Mouse (Mus musculus) heart, embryonic 14.5 days (tissue): ENCODE measurements around the gene Togaram2. TPM values are rescaled to one million over a fixed set of nuclear protein-coding genes. Genes with fewer than 3 reads are reported as not detected.

ENCODE experiments used
- ATAC-seq: fragments of 200-750 bp; cut with Nextera tagmentation; 2 replicates; pipeline ENCODE4 v1.8.0; 2017; ENCODE audit warnings: low read depth, moderate TSS enrichment; ENCODE audit not compliant: insufficient number of reproducible peaks, insufficient read depth, low FRiP score
- H3K27ac ChIP-seq, 2 experiments: fragments of 200-500 bp in 1 of 2; fragments of 300-500 bp in 1 of 2; sonication (generic) in 1 of 2; replicated peaks in 1 of 2; 2 replicates each; pipeline ENCODE4 v1.5.1; 2012 to 2014; ENCODE audit warnings: low read depth in 2 of 2, low read length in 2 of 2, control low read depth in 1 of 2, mild to moderate bottlenecking in 1 of 2, mixed read lengths in 1 of 2; ENCODE audit not compliant: control insufficient read depth in 1 of 2, insufficient read depth in 1 of 2
- H3K27me3 ChIP-seq: fragments of 300-500 bp; sonication (generic); 2 replicates; pipeline ENCODE4 v1.6.1; 2014; ENCODE audit warnings: mild to moderate bottlenecking, low read length, control low read depth; ENCODE audit not compliant: control insufficient read depth, insufficient read depth
- H3K36me3 ChIP-seq: fragments of 300-500 bp; sonication (generic); 2 replicates; pipeline ENCODE4 v1.6.1; 2014; ENCODE audit warnings: mild to moderate bottlenecking, control low read depth, low read length, mixed read lengths; ENCODE audit not compliant: control insufficient read depth, insufficient read depth
- H3K4me1 ChIP-seq, 2 experiments: fragments of 200-500 bp in 1 of 2; fragments of 300-500 bp in 1 of 2; sonication (generic) in 1 of 2; 2 replicates each; pipeline ENCODE4 v1.6.1; 2012 to 2014; ENCODE audit warnings: low read length in 2 of 2, control low read depth in 1 of 2, mixed read lengths in 1 of 2; ENCODE audit not compliant: control insufficient read depth in 2 of 2, insufficient read depth in 2 of 2
- H3K4me2 ChIP-seq: fragments of 300-500 bp; sonication (generic); 2 replicates; pipeline ENCODE4 v1.6.1; 2014; ENCODE audit warnings: mild to moderate bottlenecking, low read length
- H3K4me3 ChIP-seq, 2 experiments: fragments of 200-500 bp in 1 of 2; fragments of 300-500 bp in 1 of 2; sonication (generic) in 1 of 2; 2 replicates each; pipeline ENCODE4 v1.5.1; 2012 to 2014; ENCODE audit warnings: low read length in 2 of 2, mild to moderate bottlenecking in 2 of 2, control low read depth in 1 of 2, low read depth in 1 of 2, moderate library complexity in 1 of 2; ENCODE audit not compliant: control insufficient read depth in 1 of 2, insufficient read depth in 1 of 2
- H3K9ac ChIP-seq: fragments of 300-500 bp; sonication (generic); 2 replicates; pipeline ENCODE4 v1.6.1; 2014; ENCODE audit warnings: mild to moderate bottlenecking, low read length
- H3K9me3 ChIP-seq: fragments of 300-500 bp; sonication (generic); 2 replicates; pipeline ENCODE4 v1.6.1; 2016; ENCODE audit warnings: low read length, control low read depth; ENCODE audit not compliant: control insufficient read depth
- WGBS: fragments of 180-500 bp; shearing (Covaris S2); extraction: QIAGEN DNeasy Blood & Tissue Kit; methylation state at CpG from one replicate; pipeline ENCODE4 v1.1.7; 2014; 5-methylcytosine and 5-hydroxymethylcytosine counted together
- polyA plus RNA-seq: library from polyadenylated mRNA; unstranded; fragments of >200 nt; fragmentation: Nextera tagmentation; extraction: Ambion mirVana; gene quantifications from 2 replicates; pipeline ENCODE4 v1.2.1, GENCODE M21; 2014

Togaram2 gene
- polyA plus RNA-seq, 1 experiment from 2014 or later: 2.8 TPM

DNA sequence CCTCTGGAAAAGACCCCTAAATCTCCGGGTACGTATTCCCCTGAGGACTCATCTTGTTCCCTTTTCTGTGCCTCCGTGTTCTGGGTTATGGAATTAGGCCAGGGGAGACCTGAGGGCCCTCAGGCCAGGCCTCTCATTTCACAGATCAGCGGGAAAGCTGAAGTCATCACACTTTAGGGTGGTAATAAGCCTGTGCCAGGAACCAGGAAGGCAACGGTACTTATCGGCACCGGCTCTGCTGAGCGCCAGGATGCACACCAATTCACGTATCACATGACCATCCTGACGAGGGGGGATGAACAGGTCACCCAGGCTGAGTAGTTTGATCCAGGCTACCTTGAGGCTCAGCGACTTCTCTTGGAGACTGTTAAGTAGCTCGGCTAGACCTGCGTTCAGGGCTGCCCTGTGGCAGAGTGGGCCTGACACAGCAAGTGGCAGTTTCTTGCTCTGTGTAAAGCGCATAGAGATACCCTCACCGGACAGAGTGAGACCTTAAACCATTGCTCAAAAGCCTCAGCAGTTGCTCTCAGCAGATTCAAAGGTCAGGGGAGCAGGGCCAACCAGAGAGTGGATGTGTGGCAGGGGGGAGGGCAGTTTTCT is 22.8 kb downstream of the Togaram2 start:
- no peak overlapping the region for H3K4me3 ChIP-seq
- H3K4me2 ChIP-seq: no peak overlapping the region
- WGBS: 70% methylated on average over 15 of the region's 15 CpGs
- H3K27ac ChIP-seq: 0 out of 4 replicates have a peak overlapping the region, but pooled peaks of 1 of the 2 experiments have one; percentile 29
- ATAC-seq: no peak
- no peaks in the 10 kb centered on the region for H3K9me3 ChIP-seq
- no peaks in the 10 kb centered on the region for H3K27me3 ChIP-seq
- H3K36me3 ChIP-seq: no peaks in the 10 kb centered on the region
- peak overlapping the region; percentile 9; the same call in 1 of the 2 replicates for H3K9ac ChIP-seq
- H3K4me1 ChIP-seq: peaks cover 34 to 35% of the 10 kb centered on the region in 2 experiments

DNA sequence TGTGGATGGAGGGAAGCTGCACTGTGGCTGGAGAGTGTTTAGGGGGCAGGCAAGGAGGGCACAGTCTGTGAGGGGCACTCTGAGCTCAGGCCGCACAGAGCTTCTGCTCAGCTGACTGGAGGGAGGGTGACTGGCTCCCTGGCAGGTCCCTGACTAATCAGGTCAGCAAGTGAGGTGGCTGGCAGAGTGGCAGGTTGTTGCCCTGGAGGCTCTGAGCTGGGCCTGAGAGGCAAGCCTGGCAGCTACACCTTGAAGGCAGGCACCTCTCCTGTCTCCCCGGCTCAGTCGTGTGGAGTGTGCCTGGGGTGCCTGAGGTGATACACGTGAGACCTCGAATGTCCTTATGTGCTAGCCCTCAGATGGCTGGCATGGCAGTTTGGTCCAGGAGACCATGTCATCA is 23.3 kb downstream of the Togaram2 start:
- no peak overlapping the region for H3K4me3 ChIP-seq
- no peak overlapping the region for H3K4me2 ChIP-seq
- 0 out of 4 replicates have a peak overlapping the region, but pooled peaks of 1 of the 2 experiments have one; percentile 29 for H3K27ac ChIP-seq
- H3K36me3 ChIP-seq: no peaks in the 10 kb centered on the region
- no peak for ATAC-seq
- no peaks in the 10 kb centered on the region for H3K27me3 ChIP-seq
- no peaks in the 10 kb centered on the region for H3K9me3 ChIP-seq
- H3K9ac ChIP-seq: peak overlapping the region; percentile 9; the same call in 1 of the 2 replicates
- peaks cover 31 to 33% of the 10 kb centered on the region in 2 experiments for H3K4me1 ChIP-seq
- 78% methylated on average over 5 of the region's 5 CpGs for WGBS

DNA sequence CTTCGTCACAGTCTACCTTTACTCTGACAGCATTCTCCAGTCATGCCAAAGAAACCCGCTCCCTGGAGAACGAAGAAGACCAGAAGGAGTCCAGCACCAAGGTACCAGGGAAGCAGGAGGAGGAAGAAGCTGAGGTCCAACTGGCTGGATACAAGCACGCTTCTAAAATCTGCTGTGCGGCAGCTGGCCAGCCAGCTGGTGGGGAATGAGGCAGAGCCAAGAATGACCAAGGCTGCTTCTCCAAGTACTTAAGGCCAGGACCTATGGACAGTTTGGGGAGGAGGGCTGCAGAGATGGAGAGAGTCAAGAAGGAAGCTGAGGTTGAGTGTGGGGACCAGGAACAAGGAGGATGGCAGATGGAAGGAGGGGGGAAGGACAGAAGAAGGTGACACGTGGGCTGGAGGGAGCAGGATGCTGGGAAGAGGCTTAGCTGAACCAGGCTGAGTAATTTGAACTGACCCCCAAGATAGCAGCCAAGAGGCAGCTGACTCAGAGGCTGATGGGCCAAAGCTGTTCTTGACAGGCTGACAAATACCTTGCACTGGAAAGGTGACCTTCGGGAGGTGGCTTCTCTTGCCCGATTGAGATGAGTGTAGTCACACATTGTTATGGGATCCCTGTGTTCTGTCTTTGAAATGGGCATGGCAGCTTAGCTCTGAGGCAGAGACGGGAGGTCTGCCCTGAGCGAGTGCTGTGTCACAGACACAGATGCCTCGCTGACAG is 25.0 kb downstream of the Togaram2 start:
- Histone ChIP-seq H3K27ac (peak overlapping the region; percentile 82 to 93), H3K9me3 (no peaks in the 10 kb centered on the region), H3K9ac (no peak overlapping the region), H3K4me1 (peaks cover 28 to 30% of the 10 kb centered on the region in 2 experiments), H3K4me2 (no peak overlapping the region), H3K36me3 (no peaks in the 10 kb centered on the region), H3K27me3 (no peaks in the 10 kb centered on the region), H3K4me3 (no peak overlapping the region)
- WGBS: 31% methylated on average over 11 of the region's 11 CpGs
- peak; percentile 87 for ATAC-seq

- ATAC-seq: peak; percentile 62; the same call in 1 of the 2 replicates
- Histone ChIP-seq H3K27me3 (no peaks in the 10 kb centered on the region), H3K27ac (peak overlapping the region; percentile 82 to 93), H3K36me3 (no peaks in the 10 kb centered on the region), H3K4me3 (no peak overlapping the region), H3K9ac (peak overlapping the region; percentile 30; the same call in 1 of the 2 replicates), H3K9me3 (no peaks in the 10 kb centered on the region), H3K4me2 (0 out of 2 replicates have a peak overlapping the region, but pooled peaks have one; percentile 29), H3K4me1 (peaks cover 28 to 30% of the 10 kb centered on the region in 2 experiments)
- WGBS: 9% methylated on average over 11 of the region's 11 CpGs
Measured at GRCm38 (mm10) chr17:71698619-71698956, 25.5 kb downstream of the Togaram2 start.

- 35% methylated on average over 1 of the region's 1 CpGs for WGBS
- no peak overlapping the region; the same call in 1 of the 2 replicates for H3K9ac ChIP-seq
- ATAC-seq: no peak
- no peaks in the 10 kb centered on the region for H3K36me3 ChIP-seq
- no peak overlapping the region for H3K4me3 ChIP-seq
- no peaks in the 10 kb centered on the region for H3K27me3 ChIP-seq
- peaks cover 16 to 27% of the 10 kb centered on the region in 2 experiments for H3K4me1 ChIP-seq
- 0 out of 2 replicates have a peak, but pooled peaks cover 4% of the 10 kb centered on the region for H3K9me3 ChIP-seq
- no peak overlapping the region for H3K4me2 ChIP-seq
- H3K27ac ChIP-seq: peak overlapping the region; percentile 71 to 76
Measured at GRCm38 (mm10) chr17:71705113-71705512, 32.1 kb downstream of the Togaram2 start.

- H3K9ac ChIP-seq: no peak overlapping the region; the same call in 1 of the 2 replicates
- no peaks in the 10 kb centered on the region for H3K27me3 ChIP-seq
- ATAC-seq: peak; percentile 33; the same call in 1 of the 2 replicates
- no peak overlapping the region for H3K4me2 ChIP-seq
- peak overlapping the region; percentile 71 to 76 for H3K27ac ChIP-seq
- no peaks in the 10 kb centered on the region for H3K36me3 ChIP-seq
- WGBS: 54% methylated on average over 14 of the region's 14 CpGs
- H3K9me3 ChIP-seq: 0 out of 2 replicates have a peak, but pooled peaks cover 4% of the 10 kb centered on the region
- peaks cover 21 to 34% of the 10 kb centered on the region in 2 experiments for H3K4me1 ChIP-seq
- H3K4me3 ChIP-seq: no peak overlapping the region
Measured at GRCm38 (mm10) chr17:71705550-71706480, 32.8 kb downstream of the Togaram2 start.

DNA sequence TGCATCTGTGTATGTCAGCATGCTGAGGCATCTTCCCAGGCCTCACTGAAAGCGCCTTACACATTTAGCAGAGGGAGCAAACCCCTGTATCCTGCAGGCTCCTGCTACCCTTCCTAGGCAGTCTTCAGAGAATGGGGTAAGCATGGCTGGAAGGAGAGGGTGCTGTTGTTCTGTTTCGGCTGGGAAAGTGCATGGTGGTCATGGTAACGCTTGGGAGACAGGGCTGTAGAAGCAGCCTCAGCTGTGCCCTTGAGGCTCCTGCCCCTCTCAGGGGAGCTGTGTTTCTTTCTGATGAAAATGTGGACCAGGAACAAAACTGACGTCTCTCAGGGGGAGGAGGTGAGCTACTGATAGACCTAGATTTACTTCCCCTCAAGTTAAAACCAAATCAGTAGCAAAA is 34.7 kb downstream of the Togaram2 start:
- Histone ChIP-seq H3K27me3 (no peaks in the 10 kb centered on the region), H3K27ac (peak overlapping the region in 1 of 2 experiments; percentile 9; a peak in 1 of 4 replicates), H3K4me2 (no peak overlapping the region), H3K9me3 (0 out of 2 replicates have a peak, but pooled peaks cover 4% of the 10 kb centered on the region), H3K4me1 (peaks cover 37 to 42% of the 10 kb centered on the region in 2 experiments), H3K9ac (no peak overlapping the region), H3K4me3 (no peak overlapping the region), H3K36me3 (no peaks in the 10 kb centered on the region)
- ATAC-seq: no peak
- WGBS: 53% methylated on average over 4 of the region's 4 CpGs
